In the genomic region with DNA sequence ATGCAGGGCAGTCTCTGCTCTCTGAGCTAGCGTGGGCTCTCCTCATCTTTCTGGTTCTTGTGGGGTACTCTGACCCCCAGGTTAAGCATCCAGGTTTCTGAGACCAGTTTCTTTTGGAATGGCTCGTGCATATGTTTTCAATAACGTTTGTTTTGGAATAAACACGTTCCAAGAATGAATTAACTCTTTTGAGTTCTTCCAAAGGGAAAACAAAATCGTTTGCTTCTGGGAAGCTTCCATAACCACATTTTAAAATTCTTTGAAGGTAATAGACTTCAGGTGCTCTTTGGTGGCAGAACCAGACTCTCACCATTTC, we compare ENCODE assay signal across 8 mouse cellular contexts. TPM values are rescaled to one million over a fixed set of nuclear protein-coding genes. Genes with fewer than 3 reads are reported as not detected.
DNase-seq lines count a peak whose midpoint lies in the region; ATAC-seq and TF ChIP-seq lines count a peak whose summit lies in the region.

No protein-coding gene starts in this region.

- peaks cover 3% of the 10 kb centered on the region; the same call in 1 of the 2 replicates for H3K27me3 ChIP-seq in neural tube, embryonic 11.5 days (ENCODE audit: control insufficient read depth, insufficient read depth, low read length)
- peaks cover 5% of the 10 kb centered on the region for H3K27me3 ChIP-seq in liver, embryonic 14.5 days (ENCODE audit: control insufficient read depth, insufficient read depth, low read length)

- no peaks in the 10 kb centered on the region for H3K4me1 ChIP-seq in neural tube, embryonic 11.5 days (ENCODE audit: control insufficient read depth, insufficient read depth, low read length)
- 0 out of 4 replicates have a peak, but pooled peaks cover 0 to 1% of the 10 kb centered on the region in 2 experiments for H3K4me1 ChIP-seq in liver, embryonic 14.5 days (replicated peaks; ENCODE audit: control insufficient read depth in 2 of 2, insufficient read depth in 2 of 2, low read length in 1 of 2)

- 42% methylated on average over 5 of the region's 5 CpGs for WGBS in neural tube, embryonic 11.5 days
- 23% methylated on average over 5 of the region's 5 CpGs for whole genome bisulfite sequencing in liver, embryonic 14.5 days (ENCODE audit: insufficient replicate concordance)

- no peak for TF ChIP-seq CTCF in gastrocnemius, adult 2 months (IDR thresholded peaks at IDR 0.05)
- no peak for TF ChIP-seq CTCF in liver, embryonic 14.5 days (IDR thresholded peaks at IDR 0.05; ENCODE audit: low read depth)

- TF ChIP-seq EP300 in liver, embryonic 14.5 days (IDR thresholded peaks at IDR 0.05; ENCODE audit: low read depth) = no peak

- peak overlapping the region; percentile 96 for H3K4me3 ChIP-seq in gastrocnemius, adult 2 months
- peak overlapping the region; percentile 66 for H3K4me3 ChIP-seq in neural tube, embryonic 11.5 days (ENCODE audit: low read depth, low read length)
- H3K4me3 ChIP-seq in liver, embryonic 14.5 days (ENCODE audit: insufficient read depth in 1 of 2, low read depth in 2 of 2, low read length in 2 of 2) = peak overlapping the region; percentile 48 to 65

- peak overlapping the region; percentile 77 for H3K9ac ChIP-seq in neural tube, embryonic 11.5 days (ENCODE audit: low read length)
- no peak overlapping the region for H3K9ac ChIP-seq in liver, embryonic 14.5 days (replicated peaks)

- no peaks in the 10 kb centered on the region for H3K9me3 ChIP-seq in neural tube, embryonic 11.5 days (ENCODE audit: control insufficient read depth, low read length)
- no peaks in the 10 kb centered on the region for H3K9me3 ChIP-seq in liver, embryonic 14.5 days (ENCODE audit: control insufficient read depth, low read length)

- intact Hi-C loops in gastrocnemius, adult 2 months (cut with DNase I) = loop anchor here (5.0 kb wide), 1 partner anchor 71 kb away; no protein-coding TSS in a partner anchor
- intact Hi-C loops in gastrocnemius, postnatal 36 days (cut with DNase I) = no loop called here

- H3K36me3 ChIP-seq in neural tube, embryonic 11.5 days (ENCODE audit: control insufficient read depth, insufficient read depth, low read length) = no peaks in the 10 kb centered on the region
- no peaks in the 10 kb centered on the region for H3K36me3 ChIP-seq in liver, embryonic 14.5 days (replicated peaks; ENCODE audit: control insufficient read depth, insufficient read depth, low read depth)

- ATAC-seq in neural tube, embryonic 11.5 days (ENCODE audit: insufficient read depth, low FRiP score, low TSS enrichment) = no peak
- ATAC-seq in liver, embryonic 14.5 days (ENCODE audit: insufficient read depth) = no peak

- H3K27ac ChIP-seq in gastrocnemius, adult 2 months = peak overlapping the region; percentile 93
- no peak overlapping the region for H3K27ac ChIP-seq in neural tube, embryonic 11.5 days (ENCODE audit: low read depth, low read length)
- no peak overlapping the region for H3K27ac ChIP-seq in liver, embryonic 14.5 days

- peak overlapping the region; percentile 97 for H3K4me2 ChIP-seq in neural tube, embryonic 11.5 days (ENCODE audit: low read depth)
- peak overlapping the region; percentile 50 for H3K4me2 ChIP-seq in liver, embryonic 14.5 days (ENCODE audit: low read depth)

- no peak for DNase-seq in gastrocnemius, adult 2 months
- DNase-seq in gastrocnemius, postnatal 36 days = no peak
- no peak for DNase-seq in neural tube, embryonic 11.5 days (ENCODE audit: low spot score)
- no peak for DNase-seq in neural tube, embryonic 10.5 days (ENCODE audit: extremely low spot score, low spot score)
- no peak for DNase-seq in liver, embryonic 14.5 days (ENCODE audit: low read depth in 3 of 3, low spot score in 3 of 3)
- DNase-seq in right cerebral cortex, adult 18-20 months = no peak
- DNase-seq in adipocyte (ENCODE audit: low spot score) = no peak
- DNase-seq in ovary, adult 18-20 months (ENCODE audit: low spot score) = no peak

RNA-seq across cellular contexts. Expression of a gene that starts 1.2 kb away (rescaled TPM):
- total RNA-seq in gastrocnemius, adult 2 months (2021) = 1 to 10 TPM; 8.9 to 9.4 TPM
- 10 to 100 TPM in 1 of 2 experiments, 1 to 10 TPM in 1; 9.1 to 10.8 TPM for total RNA-seq in gastrocnemius, postnatal 36 days (2021)
- polyA plus RNA-seq in neural tube, embryonic 11.5 days (2014; fragmentation: Nextera tagmentation; extraction: Ambion mirVana) = 4.0 and 5.1 TPM in 2 replicates
- 1.0 and 1.9 TPM in 2 replicates for polyA plus RNA-seq in liver, embryonic 14.5 days (2012; rRNA removed)
- polyA plus RNA-seq in liver, embryonic 14.5 days (2014; fragmentation: Nextera tagmentation; extraction: Ambion mirVana) = 0.83 and 0.98 TPM in 2 replicates
